Mouse (Mus musculus) gastrocnemius, postnatal 14 days (tissue): ENCODE measurements at regions not wholly inside any gene's neighbourhood (a gene's known extent, or its start where the extent isn't known, plus 50 kb on each side); places are given as distances from the start of the nearest gene placed in this dataset.
A peak's percentile ranks its signal among the peaks of the same experiment; 100 is the strongest.

Source experiments
- DNase-seq: peaks from one replicate; pipeline ENCODE4 v3.0.0; 2021; ENCODE audit warnings: mixed read lengths
- intact Hi-C: fragments of 180-260 bp; cut with DNase I; formaldehyde crosslinking; loops from one replicate; pipeline ENCODE4 v1.15.1; 2025; ENCODE audit warnings: low total_unique reads

GRCm38 (mm10) chr6:84514623-84515022 lies 79.1 kb downstream of the Cyp26b1 start:
- no peak for DNase-seq

GRCm38 (mm10) chr6:84508598-84508997 lies 85.1 kb downstream of the Cyp26b1 start:
- DNase-seq: no peak
- intact Hi-C loops: no loop called here

More at GRCm38 (mm10) chr6:84514623-84515022, 79.1 kb downstream of the Cyp26b1 start:
- intact Hi-C loops: no loop called here

- DNase-seq: no peak
- intact Hi-C loops: no loop called here
Observed at GRCm38 (mm10) chr6:84506675-84507074, 87.0 kb downstream of the Cyp26b1 start.

- intact Hi-C loops: no loop called here
- DNase-seq: no peak
Observed at GRCm38 (mm10) chr6:84500255-84500886, 93.3 kb downstream of the Cyp26b1 start.

GRCm38 (mm10) chr6:84498076-84498475 lies 95.6 kb downstream of the Cyp26b1 start:
- intact Hi-C loops: no loop called here
- DNase-seq: no peak

- intact Hi-C loops: no loop called here
- DNase-seq: no peak
Observed at GRCm38 (mm10) chr6:84493676-84494075, 100.0 kb downstream of the Cyp26b1 start.

- no peak for DNase-seq
- intact Hi-C loops: no loop called here
Observed at GRCm38 (mm10) chr6:84493169-84493568, 100.5 kb downstream of the Cyp26b1 start.

GRCm38 (mm10) chr6:84492594-84492993 lies 101.1 kb downstream of the Cyp26b1 start:
- no peak for DNase-seq
- intact Hi-C loops: no loop called here

- no peak for DNase-seq
- intact Hi-C loops: no loop called here
Observed at GRCm38 (mm10) chr6:84491106-84491505, 102.6 kb downstream of the Cyp26b1 start.

- intact Hi-C loops: no loop called here
Observed at GRCm38 (mm10) chr6:84481205-84481604, 112.5 kb downstream of the Cyp26b1 start.

GRCm38 (mm10) chr6:84477072-84477471 lies 116.6 kb downstream of the Cyp26b1 start:
- intact Hi-C loops: no loop called here
- DNase-seq: no peak

More at GRCm38 (mm10) chr6:84481205-84481604, 112.5 kb downstream of the Cyp26b1 start:
- DNase-seq: no peak

GRCm38 (mm10) chr6:84476466-84476865 lies 117.2 kb downstream of the Cyp26b1 start:
- DNase-seq: peak; percentile 42

GRCm38 (mm10) chr6:84474835-84475234 lies 118.9 kb downstream of the Cyp26b1 start:
- DNase-seq: no peak
- intact Hi-C loops: no loop called here

More at GRCm38 (mm10) chr6:84476466-84476865, 117.2 kb downstream of the Cyp26b1 start:
- intact Hi-C loops: no loop called here

GRCm38 (mm10) chr6:84473171-84473570 lies 120.5 kb downstream of the Cyp26b1 start:
- DNase-seq: no peak
- intact Hi-C loops: no loop called here

- no peak for DNase-seq
Observed at GRCm38 (mm10) chr6:84472287-84472686, 121.4 kb downstream of the Cyp26b1 start.

GRCm38 (mm10) chr6:84467319-84467718 lies 126.4 kb downstream of the Cyp26b1 start:
- DNase-seq: no peak
- intact Hi-C loops: no loop called here

More at GRCm38 (mm10) chr6:84472287-84472686, 121.4 kb downstream of the Cyp26b1 start:
- intact Hi-C loops: no loop called here

- no peak for DNase-seq
- intact Hi-C loops: no loop called here
Observed at GRCm38 (mm10) chr6:84466223-84466622, 127.5 kb downstream of the Cyp26b1 start.

GRCm38 (mm10) chr6:84465596-84465995 lies 128.1 kb downstream of the Cyp26b1 start:
- no peak for DNase-seq
- intact Hi-C loops: no loop called here

GRCm38 (mm10) chr6:84463592-84464367 lies 129.9 kb downstream of the Cyp26b1 start:
- intact Hi-C loops: no loop called here
- DNase-seq: no peak

GRCm38 (mm10) chr6:84456803-84457202 lies 136.9 kb downstream of the Cyp26b1 start:
- intact Hi-C loops: no loop called here
- no peak for DNase-seq

GRCm38 (mm10) chr6:84445093-84445492 lies 148.6 kb downstream of the Cyp26b1 start:
- intact Hi-C loops: no loop called here
- no peak for DNase-seq
